Mouse (Mus musculus) ES-E14 (cell line): ENCODE data around the gene Olfr1126.

Experiments
- CHD2 ChIP-seq: IDR thresholded peaks from 2 replicates; pipeline ENCODE4 v1.6.1; 2014; ENCODE audit warnings: mild to moderate bottlenecking, low read depth, low read length, inconsistent platforms
- HCFC1 ChIP-seq: IDR thresholded peaks from 2 replicates; pipeline ENCODE4 v1.6.1; 2012; ENCODE audit warnings: low read length, inconsistent platforms, borderline replicate concordance; ENCODE audit not compliant: insufficient read depth
- MAFK ChIP-seq: IDR thresholded peaks from 2 replicates; pipeline ENCODE4 v1.6.1; 2014; ENCODE audit warnings: mild to moderate bottlenecking, low read depth, low read length, inconsistent platforms; ENCODE audit not compliant: insufficient read depth

GRCm38 (mm10) chr2:87461769-87462168 is 8.0 kb downstream of the Olfr1126 start:
- no peak for TF ChIP-seq HCFC1
- no peak for TF ChIP-seq MAFK
- no peak for TF ChIP-seq CHD2
